Mouse (Mus musculus): Measurements from ENCODE around the gene Shc2. TPM values are rescaled to one million over a fixed set of nuclear protein-coding genes. Genes with fewer than 3 reads are reported as not detected.

Shc2 gene
- polyA plus RNA-seq, 1 experiment from 2014 or later, result 16.7 TPM

- under 1% methylated on average over 62 of the region's 84 CpGs for WGBS
- Histone ChIP-seq H3K4me1 (ENCODE audit: control insufficient read depth, insufficient read depth, low read length) (peaks cover 17% of the 10 kb centered on the region), H3K9me3 (ENCODE audit: control insufficient read depth, low read length) (no peaks in the 10 kb centered on the region), H3K27me3 (ENCODE audit: control insufficient read depth, insufficient read depth, low read length) (no peaks in the 10 kb centered on the region), H3K4me2 (ENCODE audit: low read depth, low read length) (peak within 1 kb of the TSS; percentile 89), H3K27ac (ENCODE audit: low read depth, low read length) (peak within 1 kb of the TSS; percentile 85), H3K36me3 (ENCODE audit: control insufficient read depth, insufficient read depth, low read length) (peaks cover 17% of the 10 kb centered on the region), H3K9ac (replicated peaks; ENCODE audit: low read depth, low read length) (peak within 1 kb of the TSS; percentile 74), H3K4me3 (ENCODE audit: low read depth, low read length) (peak within 1 kb of the TSS; percentile 65)
- peak; percentile 94 for ATAC-seq (ENCODE audit: low read depth)
These were observed 44.0 kb upstream of the Shc2 start, which contains the start of gene Cdc34 for GRCm38 (mm10) chr10:79681591-79682245. Gene Cdc34 (plus strand): TSS chr10:79682195.

DNA sequence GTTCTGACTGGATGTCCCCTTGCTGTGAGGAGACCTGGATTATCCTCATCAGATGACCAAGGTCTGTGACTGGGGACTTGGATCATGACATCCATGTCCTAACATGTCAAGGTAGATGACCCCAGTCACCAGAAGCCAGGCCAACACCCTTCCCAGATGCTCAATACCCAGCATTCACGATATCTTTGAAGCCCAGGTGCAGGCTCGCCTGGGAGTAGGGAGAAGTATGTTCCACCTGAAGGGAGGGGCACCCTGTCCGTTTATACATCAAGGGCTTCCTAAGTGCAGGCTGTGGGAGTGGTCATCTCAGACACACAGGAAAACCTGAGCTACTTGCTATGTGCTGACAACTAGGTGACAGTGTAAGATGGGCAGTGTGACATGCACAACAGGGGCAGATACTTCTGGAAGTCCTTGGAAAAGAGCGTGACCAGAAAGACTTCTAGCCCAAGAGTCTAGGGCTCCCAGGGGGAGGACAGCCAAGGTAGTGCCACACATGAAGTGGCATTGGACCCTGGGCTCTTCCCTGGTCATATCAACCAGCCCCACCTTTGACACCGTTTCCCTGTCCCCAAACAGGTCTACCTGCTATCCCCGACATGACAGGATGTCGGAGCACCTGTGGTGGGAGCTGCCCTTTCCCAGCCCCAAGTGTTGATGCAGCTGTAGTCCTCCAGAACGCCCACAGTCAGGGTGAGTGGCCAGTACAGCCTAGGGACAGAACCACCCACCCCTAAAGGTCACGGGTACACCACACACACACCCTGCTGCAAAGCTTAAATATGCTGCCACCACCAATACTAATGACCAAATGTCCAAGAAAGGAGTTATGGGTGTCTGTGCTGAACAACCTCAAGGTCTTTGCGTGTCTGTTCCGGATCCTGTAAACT is 43.1 kb upstream of the Shc2 start:
- peak overlapping the region; percentile 60 for H3K4me2 ChIP-seq (ENCODE audit: low read depth, low read length)
- ATAC-seq (ENCODE audit: low read depth), result peak; percentile 32
- WGBS, result 44% methylated on average over 11 of the region's 11 CpGs
- H3K27me3 ChIP-seq (ENCODE audit: control insufficient read depth, insufficient read depth, low read length), result no peaks in the 10 kb centered on the region
- no peaks in the 10 kb centered on the region for H3K9me3 ChIP-seq (ENCODE audit: control insufficient read depth, low read length)
- H3K36me3 ChIP-seq (ENCODE audit: control insufficient read depth, insufficient read depth, low read length), result peaks cover 13% of the 10 kb centered on the region
- H3K27ac ChIP-seq (ENCODE audit: low read depth, low read length), result peak overlapping the region; percentile 85
- peaks cover 17% of the 10 kb centered on the region for H3K4me1 ChIP-seq (ENCODE audit: control insufficient read depth, insufficient read depth, low read length)
- H3K9ac ChIP-seq (replicated peaks; ENCODE audit: low read depth, low read length), result peak overlapping the region; percentile 44
- H3K4me3 ChIP-seq (ENCODE audit: low read depth, low read length), result peak overlapping the region; percentile 65

- Histone ChIP-seq H3K27me3 (ENCODE audit: control insufficient read depth, insufficient read depth, low read length) (no peaks in the 10 kb centered on the region), H3K4me1 (ENCODE audit: control insufficient read depth, insufficient read depth, low read length) (peaks cover 8% of the 10 kb centered on the region), H3K36me3 (ENCODE audit: control insufficient read depth, insufficient read depth, low read length) (0 out of 2 replicates have a peak, but pooled peaks cover 7% of the 10 kb centered on the region), H3K27ac (ENCODE audit: low read depth, low read length) (no peak overlapping the region), H3K4me3 (ENCODE audit: low read depth, low read length) (no peak overlapping the region), H3K4me2 (ENCODE audit: low read depth, low read length) (no peak overlapping the region), H3K9ac (replicated peaks; ENCODE audit: low read depth, low read length) (no peak overlapping the region), H3K9me3 (ENCODE audit: control insufficient read depth, low read length) (no peaks in the 10 kb centered on the region)
- WGBS, result 62% methylated on average over 44 of the region's 44 CpGs
- no peak for ATAC-seq (ENCODE audit: low read depth)
These were observed 37.8 kb upstream of the Shc2 start for GRCm38 (mm10) chr10:79675346-79676035.

DNA sequence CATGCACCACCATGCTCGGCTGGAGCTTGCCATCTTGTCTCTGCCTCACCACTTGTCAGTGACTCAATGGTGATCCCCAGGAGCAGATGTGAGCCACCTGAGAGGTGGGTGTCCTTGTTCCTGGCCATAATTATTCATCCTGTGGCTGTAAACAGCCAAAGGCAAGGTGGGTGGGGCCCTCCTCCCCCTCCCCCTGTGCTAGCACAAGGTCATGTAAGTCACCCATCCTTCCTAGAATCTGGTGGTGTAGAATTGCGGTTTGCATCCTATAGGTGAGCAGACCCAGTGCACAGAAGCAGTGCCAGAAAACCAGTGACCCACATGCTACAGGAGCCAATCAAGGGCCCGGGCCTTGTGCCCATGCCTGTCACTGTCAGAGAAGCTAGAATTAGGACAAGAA is 35.3 kb upstream of the Shc2 start:
- H3K9me3 ChIP-seq (ENCODE audit: control insufficient read depth, low read length), result no peaks in the 10 kb centered on the region
- WGBS, result 96% methylated on average over 3 of the region's 3 CpGs
- no peaks in the 10 kb centered on the region for H3K27me3 ChIP-seq (ENCODE audit: control insufficient read depth, insufficient read depth, low read length)
- ATAC-seq (ENCODE audit: low read depth), result no peak
- 0 out of 2 replicates have a peak, but pooled peaks cover 7% of the 10 kb centered on the region for H3K36me3 ChIP-seq (ENCODE audit: control insufficient read depth, insufficient read depth, low read length)
- peaks cover 15% of the 10 kb centered on the region for H3K4me1 ChIP-seq (ENCODE audit: control insufficient read depth, insufficient read depth, low read length)
- H3K27ac ChIP-seq (ENCODE audit: low read depth, low read length), result no peak overlapping the region
- H3K4me3 ChIP-seq (ENCODE audit: low read depth, low read length), result no peak overlapping the region
- H3K4me2 ChIP-seq (ENCODE audit: low read depth, low read length), result no peak overlapping the region
- H3K9ac ChIP-seq (replicated peaks; ENCODE audit: low read depth, low read length), result no peak overlapping the region

- H3K27me3 ChIP-seq (ENCODE audit: control insufficient read depth, insufficient read depth, low read length), result no peaks in the 10 kb centered on the region
- 45% methylated on average over 3 of the region's 3 CpGs for WGBS
- ATAC-seq (ENCODE audit: low read depth), result no peak
These were observed 34.4 kb upstream of the Shc2 start for GRCm38 (mm10) chr10:79672088-79672455.

DNA sequence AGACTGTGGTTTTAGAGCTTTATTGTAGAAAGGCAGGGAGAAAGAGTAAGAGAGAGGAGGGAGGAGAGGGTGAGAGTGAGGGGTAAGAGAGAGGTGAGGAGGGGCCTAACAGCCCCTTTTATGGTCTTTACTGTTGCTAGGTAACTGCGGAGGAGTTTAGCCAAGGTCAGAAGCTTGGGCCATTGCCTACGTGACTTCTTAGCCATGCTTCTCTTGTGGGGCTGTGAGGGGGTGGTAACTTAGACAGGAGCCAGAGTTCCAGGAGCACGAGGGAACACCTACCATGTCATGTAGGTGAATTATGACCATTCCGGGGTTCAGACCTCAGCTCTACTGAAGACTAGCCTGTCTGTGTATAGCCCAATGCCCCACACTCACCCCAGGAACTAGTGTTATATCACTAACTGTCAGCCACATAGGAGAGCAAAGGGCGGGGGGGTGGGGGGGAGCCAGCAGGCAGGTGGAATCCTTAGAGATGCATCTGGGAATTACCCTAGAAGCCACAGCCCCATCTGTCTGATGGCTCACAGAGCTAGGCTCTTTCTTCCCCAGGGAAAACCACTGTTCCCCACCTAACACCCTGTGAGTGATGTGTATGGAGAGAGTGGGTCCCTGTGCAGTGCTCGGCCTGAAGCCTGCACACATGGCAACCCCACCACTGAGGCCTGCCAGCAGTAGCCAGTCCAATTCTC is 33.8 kb upstream of the Shc2 start:
- Histone ChIP-seq H3K4me2 (ENCODE audit: low read depth, low read length) (no peak overlapping the region), H3K4me3 (ENCODE audit: low read depth, low read length) (no peak overlapping the region), H3K4me1 (ENCODE audit: control insufficient read depth, insufficient read depth, low read length) (peaks cover 17% of the 10 kb centered on the region), H3K36me3 (ENCODE audit: control insufficient read depth, insufficient read depth, low read length) (0 out of 2 replicates have a peak, but pooled peaks cover 7% of the 10 kb centered on the region), H3K9ac (replicated peaks; ENCODE audit: low read depth, low read length) (no peak overlapping the region), H3K27me3 (ENCODE audit: control insufficient read depth, insufficient read depth, low read length) (no peaks in the 10 kb centered on the region), H3K27ac (ENCODE audit: low read depth, low read length) (no peak overlapping the region), H3K9me3 (ENCODE audit: control insufficient read depth, low read length) (no peaks in the 10 kb centered on the region)
- 24% methylated on average over 6 of the region's 6 CpGs for WGBS
- no peak for ATAC-seq (ENCODE audit: low read depth)

More at GRCm38 (mm10) chr10:79672088-79672455, 34.4 kb upstream of the Shc2 start:
- H3K9ac ChIP-seq (replicated peaks; ENCODE audit: low read depth, low read length), result no peak overlapping the region
- no peak overlapping the region for H3K4me2 ChIP-seq (ENCODE audit: low read depth, low read length)
- H3K9me3 ChIP-seq (ENCODE audit: control insufficient read depth, low read length), result no peaks in the 10 kb centered on the region
- 0 out of 2 replicates have a peak, but pooled peaks cover 7% of the 10 kb centered on the region for H3K36me3 ChIP-seq (ENCODE audit: control insufficient read depth, insufficient read depth, low read length)
- H3K4me1 ChIP-seq (ENCODE audit: control insufficient read depth, insufficient read depth, low read length), result peaks cover 17% of the 10 kb centered on the region
- no peak overlapping the region for H3K27ac ChIP-seq (ENCODE audit: low read depth, low read length)
- H3K4me3 ChIP-seq (ENCODE audit: low read depth, low read length), result no peak overlapping the region

- peaks cover 17% of the 10 kb centered on the region for H3K4me1 ChIP-seq (ENCODE audit: control insufficient read depth, insufficient read depth, low read length)
- H3K27me3 ChIP-seq (ENCODE audit: control insufficient read depth, insufficient read depth, low read length), result no peaks in the 10 kb centered on the region
- no peaks in the 10 kb centered on the region for H3K36me3 ChIP-seq (ENCODE audit: control insufficient read depth, insufficient read depth, low read length)
- peak overlapping the region; percentile 91 for H3K4me3 ChIP-seq (ENCODE audit: low read depth, low read length)
- WGBS, result 26% methylated on average over 15 of the region's 15 CpGs
- peak overlapping the region; percentile 83 for H3K9ac ChIP-seq (replicated peaks; ENCODE audit: low read depth, low read length)
- peak overlapping the region; percentile 97 for H3K27ac ChIP-seq (ENCODE audit: low read depth, low read length)
- peak overlapping the region; percentile 53 for H3K4me2 ChIP-seq (ENCODE audit: low read depth, low read length)
- no peaks in the 10 kb centered on the region for H3K9me3 ChIP-seq (ENCODE audit: control insufficient read depth, low read length)
- peak; percentile 29 for ATAC-seq (ENCODE audit: low read depth)
These were observed 32.6 kb upstream of the Shc2 start for GRCm38 (mm10) chr10:79670071-79670888.

DNA sequence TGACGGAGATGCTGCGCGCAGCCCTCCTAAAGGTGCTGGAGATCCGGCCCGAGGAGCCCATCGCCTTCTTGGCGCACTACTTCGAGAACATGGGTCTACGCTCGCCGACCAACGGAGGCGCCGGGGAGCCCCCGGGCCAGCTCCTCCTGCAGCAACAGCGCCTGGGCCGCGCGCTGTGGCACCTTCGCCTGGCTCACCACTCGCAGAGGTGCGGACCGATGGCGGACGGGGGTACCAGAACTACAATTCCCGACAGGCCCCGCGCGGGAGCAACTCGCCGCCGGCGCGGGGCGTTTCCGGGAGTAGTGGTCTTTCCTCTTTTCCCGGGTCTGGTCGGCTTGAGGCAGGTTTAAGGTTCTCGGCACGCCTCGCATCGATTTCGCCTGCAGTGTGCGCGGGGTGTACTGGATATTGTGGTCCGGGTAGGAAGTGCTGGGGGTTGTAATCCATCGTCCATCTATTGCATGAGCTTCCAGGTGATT is 31.9 kb upstream of the Shc2 start:
- H3K4me3 ChIP-seq (ENCODE audit: low read depth, low read length), result peak overlapping the region; percentile 91
- WGBS, result under 1% methylated on average over 46 of the region's 47 CpGs

More for the DNA sequence above, 31.9 kb upstream of the Shc2 start:
- Histone ChIP-seq H3K27ac (ENCODE audit: low read depth, low read length) (peak overlapping the region; percentile 97), H3K9ac (replicated peaks; ENCODE audit: low read depth, low read length) (peak overlapping the region; percentile 83), H3K36me3 (ENCODE audit: control insufficient read depth, insufficient read depth, low read length) (no peaks in the 10 kb centered on the region), H3K4me2 (ENCODE audit: low read depth, low read length) (peak overlapping the region; percentile 53), H3K9me3 (ENCODE audit: control insufficient read depth, low read length) (no peaks in the 10 kb centered on the region), H3K4me1 (ENCODE audit: control insufficient read depth, insufficient read depth, low read length) (peaks cover 17% of the 10 kb centered on the region), H3K27me3 (ENCODE audit: control insufficient read depth, insufficient read depth, low read length) (no peaks in the 10 kb centered on the region)
- peak; percentile 62 for ATAC-seq (ENCODE audit: low read depth)
